Mouse (Mus musculus) neural tube, embryonic 11.5 days (tissue): ENCODE measurements around the gene Tmem30b. TPM values are rescaled to one million over a fixed set of nuclear protein-coding genes. Genes with fewer than 3 reads are reported as not detected.

Source experiments
- ATAC-seq: fragments of 200-750 bp; cut with Nextera tagmentation; 2 replicates; pipeline ENCODE4 v1.8.0; 2017; ENCODE audit warnings: moderate number of reproducible peaks, mild to moderate bottlenecking, moderate TSS enrichment, moderate library complexity; ENCODE audit not compliant: insufficient read depth, low FRiP score, low TSS enrichment
- DNase-seq: peaks from one replicate; pipeline ENCODE4 v3.0.0-alpha.2; 2015; ENCODE audit warnings: low spot score
- H3K27ac ChIP-seq: fragments of 300-500 bp; sonication (generic); 2 replicates; pipeline ENCODE4 v1.5.1; 2014; ENCODE audit warnings: low read depth, mild to moderate bottlenecking, low read length
- H3K27me3 ChIP-seq: fragments of 300-500 bp; sonication (generic); 2 replicates; pipeline ENCODE4 v1.6.1; 2014; ENCODE audit warnings: mild to moderate bottlenecking, low read length, mixed read lengths; ENCODE audit not compliant: control insufficient read depth, insufficient read depth
- H3K36me3 ChIP-seq: fragments of 300-500 bp; sonication (generic); 2 replicates; pipeline ENCODE4 v1.6.1; 2014; ENCODE audit warnings: mild to moderate bottlenecking, low read length, moderate library complexity, mixed read lengths; ENCODE audit not compliant: control insufficient read depth, insufficient read depth
- H3K4me1 ChIP-seq: fragments of 300-500 bp; sonication (generic); 2 replicates; pipeline ENCODE4 v1.6.1; 2014; ENCODE audit warnings: low read length, mixed read lengths; ENCODE audit not compliant: control insufficient read depth, insufficient read depth
- H3K4me2 ChIP-seq: fragments of 300-500 bp; sonication (generic); 2 replicates; pipeline ENCODE4 v1.6.1; 2014; ENCODE audit warnings: low read depth, mild to moderate bottlenecking, moderate library complexity
- H3K4me3 ChIP-seq: fragments of 300-500 bp; sonication (generic); 2 replicates; pipeline ENCODE4 v1.5.1; 2014; ENCODE audit warnings: low read depth, low read length
- H3K9ac ChIP-seq: fragments of 300-500 bp; sonication (generic); 2 replicates; pipeline ENCODE4 v1.6.1; 2014; ENCODE audit warnings: mild to moderate bottlenecking, low read length
- H3K9me3 ChIP-seq: fragments of 300-500 bp; sonication (generic); 2 replicates; pipeline ENCODE4 v1.6.1; 2016; ENCODE audit warnings: low read length; ENCODE audit not compliant: control insufficient read depth
- WGBS: fragments of 180-500 bp; shearing (Covaris S2); extraction: QIAGEN DNeasy Blood & Tissue Kit; methylation state at CpG from one replicate; pipeline ENCODE4 v1.1.7; 2014; 5-methylcytosine and 5-hydroxymethylcytosine counted together
- polyA plus RNA-seq: library from polyadenylated mRNA; unstranded; fragments of >200 nt; fragmentation: Nextera tagmentation; extraction: Ambion mirVana; gene quantifications from 2 replicates; pipeline ENCODE4 v1.2.1, GENCODE M21; 2014

The Tmem30b gene
- polyA plus RNA-seq, 1 experiment from 2014 or later: 2.3 TPM

GRCm38 (mm10) chr12:73493929-73494530 lies 52.2 kb downstream of the Tmem30b start:
- no peaks in the 10 kb centered on the region for H3K27me3 ChIP-seq
- H3K9ac ChIP-seq: no peak overlapping the region
- no peak overlapping the region for H3K4me2 ChIP-seq
- 92% methylated on average over 16 of the region's 16 CpGs for WGBS
- DNase-seq: no peak
- no peak for ATAC-seq
- H3K4me3 ChIP-seq: no peak overlapping the region
- H3K36me3 ChIP-seq: no peaks in the 10 kb centered on the region
- no peaks in the 10 kb centered on the region for H3K4me1 ChIP-seq
- no peak overlapping the region for H3K27ac ChIP-seq
- H3K9me3 ChIP-seq: no peaks in the 10 kb centered on the region

Other genes starting within 250 kb of the Tmem30b start
- 11.0 and 11.7 TPM in 2 replicates for gene Prkch, start 38.4 kb upstream of the Tmem30b start, polyA plus RNA-seq